Mouse (Mus musculus) MN1 (cell line): Measurements from ENCODE around the gene Xpo5.

Experiments used
- DNase-seq: peaks from one replicate; pipeline ENCODE4 v3.0.0-alpha.2; 2016; ENCODE audit warnings: low spot score

Xpo5 gene

GRCm38 (mm10) chr17:46203078-46203477, 496 bp downstream of the Xpo5 start:
- peak; percentile 52 for DNase-seq

GRCm38 (mm10) chr17:46206676-46207075, 4.1 kb downstream of the Xpo5 start:
- DNase-seq: no peak

- DNase-seq: no peak
Measured at GRCm38 (mm10) chr17:46210550-46210949, 8.0 kb downstream of the Xpo5 start.

GRCm38 (mm10) chr17:46221601-46222000, 19.0 kb downstream of the Xpo5 start:
- DNase-seq: no peak

- DNase-seq: no peak
Measured at GRCm38 (mm10) chr17:46227576-46227975, 25.0 kb downstream of the Xpo5 start.

GRCm38 (mm10) chr17:46236067-46236466, 33.5 kb downstream of the Xpo5 start:
- DNase-seq: no peak

GRCm38 (mm10) chr17:46237079-46237478, 34.5 kb downstream of the Xpo5 start:
- no peak for DNase-seq

- no peak for DNase-seq
Measured at GRCm38 (mm10) chr17:46237480-46237879, 34.9 kb downstream of the Xpo5 start.

GRCm38 (mm10) chr17:46239516-46240114, 37.0 kb downstream of the Xpo5 start:
- no peak for DNase-seq

GRCm38 (mm10) chr17:46241471-46241870, 38.9 kb downstream of the Xpo5 start:
- DNase-seq: no peak

- no peak for DNase-seq
Measured at GRCm38 (mm10) chr17:46242274-46242673, 39.7 kb downstream of the Xpo5 start.

GRCm38 (mm10) chr17:46242993-46243392, 40.4 kb downstream of the Xpo5 start:
- DNase-seq: no peak

GRCm38 (mm10) chr17:46243624-46244023, 41.0 kb downstream of the Xpo5 start:
- peak; percentile 72 for DNase-seq

GRCm38 (mm10) chr17:46244579-46244978, 42.0 kb downstream of the Xpo5 start:
- DNase-seq: peak; percentile 92

- DNase-seq: peak; percentile 97
Measured at GRCm38 (mm10) chr17:46247512-46248188, 45.1 kb downstream of the Xpo5 start, which contains the start of the genes Polr1c and Yipf3. Gene Polr1c, minus strand, starts transcription at chr17:46248054. Gene Yipf3, plus strand, starts transcription at chr17:46248080.

- DNase-seq: no peak
Measured at GRCm38 (mm10) chr17:46248189-46248522, 45.6 kb downstream of the Xpo5 start.

- DNase-seq: no peak
Measured at GRCm38 (mm10) chr17:46251174-46251573, 48.6 kb downstream of the Xpo5 start.

- DNase-seq: peak; percentile 57
Measured at GRCm38 (mm10) chr17:46252571-46253451, 50.2 kb downstream of the Xpo5 start.

- DNase-seq: peak; percentile 96
Measured at GRCm38 (mm10) chr17:46253452-46254084, 51.0 kb downstream of the Xpo5 start, which contains the start of gene Lrrc73. Gene Lrrc73, plus strand, starts transcription at chr17:46253531.

GRCm38 (mm10) chr17:46254106-46254505, 51.5 kb downstream of the Xpo5 start:
- DNase-seq: peak; percentile 53

- no peak for DNase-seq
Measured at GRCm38 (mm10) chr17:46255147-46255546, 52.6 kb downstream of the Xpo5 start.
